24 mouse cellular contexts compared by ENCODE assay signal in the genomic region with DNA sequence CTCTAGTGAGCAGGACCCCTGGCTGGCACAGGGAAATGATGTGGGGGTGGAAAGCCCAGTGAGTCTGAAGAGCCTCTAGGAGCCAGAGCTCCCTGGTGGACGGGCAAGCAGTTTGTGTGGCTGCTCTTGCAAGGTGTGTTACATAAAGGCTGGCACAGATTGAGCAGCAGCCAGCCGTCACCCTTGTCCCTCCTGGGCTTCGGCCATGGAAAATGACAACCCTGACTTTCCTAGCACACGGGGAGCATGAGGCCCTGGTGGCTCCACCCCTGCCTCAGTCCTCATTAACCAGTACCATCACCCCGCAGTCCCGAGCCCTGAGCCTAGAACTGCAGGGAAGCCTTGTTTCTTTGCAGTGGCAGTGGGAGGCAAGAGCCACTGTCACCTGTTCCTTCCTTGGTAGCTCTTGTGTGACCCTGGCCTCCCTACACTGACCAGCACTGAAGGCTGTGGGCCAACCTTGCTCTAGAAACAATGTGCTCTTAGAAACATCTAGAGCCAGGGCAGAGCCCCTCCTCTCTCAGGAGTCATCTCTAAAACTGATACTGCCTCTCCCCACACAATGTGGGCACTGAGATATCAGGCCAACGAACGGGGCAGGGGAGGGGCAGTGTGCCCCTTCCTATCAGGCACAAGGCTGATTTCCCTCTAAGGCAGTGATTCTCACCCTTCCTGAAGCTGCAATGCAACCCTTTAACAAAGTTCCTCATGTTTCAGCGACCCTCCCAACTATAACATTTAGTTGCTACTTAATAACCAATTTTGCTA. TPM values are rescaled to one million over a fixed set of nuclear protein-coding genes. Genes with fewer than 3 reads are reported as not detected.
DNase-seq lines count a peak whose midpoint lies in the region; ATAC-seq and TF ChIP-seq lines count a peak whose summit lies in the region.
"Had no signal": no experiment of that assay in that cellular context is flagged by ENCODE, and none has a peak within 500 bp of the region (broad histone marks: within the 10 kb centered on the region; RNA-seq: fewer than 3 reads in every experiment).

No protein-coding gene starts in this region.

- TF ChIP-seq POLR2A in liver, adult 2 months (IDR thresholded peaks at IDR 0.05; ENCODE audit: extremely low read depth, insufficient read depth, low read length), result no peak

- peaks cover 9% of the 10 kb centered on the region for H3K4me1 ChIP-seq in liver, postnatal 0 days (ENCODE audit: insufficient read depth)
- peaks cover 37% of the 10 kb centered on the region for H3K4me1 ChIP-seq in liver, adult 2 months (ENCODE audit: control insufficient read depth, insufficient read depth, low read length)

- no peak overlapping the region for H3K4me2 ChIP-seq in liver, postnatal 0 days (ENCODE audit: low read depth, low read length)

- no peak overlapping the region for H3K4me3 ChIP-seq in liver, postnatal 0 days (ENCODE audit: low read depth, low read length)
- H3K4me3 ChIP-seq in liver, adult 2 months (ENCODE audit: insufficient read depth, low read depth, low read length), result no peak overlapping the region
- H3K4me3 ChIP-seq: left cerebral cortex, adult 2 months had no signal

- peak; percentile 52 for DNase-seq in cerebellum, adult 11-12 months
- DNase-seq in cerebellum, postnatal 14 days, result no peak
- peak; percentile 25 for DNase-seq in liver
- no peak for DNase-seq in liver, postnatal 0 days
- peak; percentile 91 for DNase-seq in liver, adult 2 months (ENCODE audit: extremely low read depth, low read depth, low spot score)
- DNase-seq in testis, postnatal 14 days (ENCODE audit: low spot score), result peak; percentile 76
- DNase-seq in embryo, embryonic 10.5 days (ENCODE audit: low spot score), result no peak
- DNase-seq in layer of hippocampus, postnatal 14 days (ENCODE audit: low spot score in 2 of 2), result no peak
- DNase-seq: cerebellum, postnatal 36 days; gastrocnemius, postnatal 14 days; kidney, postnatal 10 days; lung, postnatal 36 days had no signal

- no peak overlapping the region for H3K27ac ChIP-seq in liver, postnatal 0 days (ENCODE audit: low read depth)
- no peak overlapping the region for H3K27ac ChIP-seq in liver, adult 2 months (replicated peaks; ENCODE audit: insufficient read depth, low read depth, low read length)
- H3K27ac ChIP-seq: embryonic facial prominence, embryonic 13.5 days; hindbrain, embryonic 10.5 days; left cerebral cortex, adult 2 months; limb, embryonic 15.5 days had no signal

- TF ChIP-seq EP300 in liver, postnatal 0 days (IDR thresholded peaks at IDR 0.05; ENCODE audit: low read depth), result no peak

- H3K27me3 ChIP-seq in liver, postnatal 0 days (ENCODE audit: insufficient read depth, low read length), result peaks cover 13% of the 10 kb centered on the region; the same call in 1 of the 2 replicates
- H3K27me3 ChIP-seq in liver, adult 2 months (ENCODE audit: control insufficient read depth, insufficient read depth, low read length), result no peaks in the 10 kb centered on the region

- H3K79me2 ChIP-seq in liver, adult 2 months (ENCODE audit: control insufficient read depth, insufficient read depth, low read length), result no peaks in the 10 kb centered on the region

- no peak for ATAC-seq in liver, postnatal 0 days

- H3K36me3 ChIP-seq in liver, postnatal 0 days (replicated peaks; ENCODE audit: insufficient read depth, low read length), result no peaks in the 10 kb centered on the region
- no peaks in the 10 kb centered on the region for H3K36me3 ChIP-seq in liver, adult 2 months (ENCODE audit: control insufficient read depth, insufficient read depth, low read length)
- H3K36me3 ChIP-seq: embryonic facial prominence, embryonic 13.5 days; heart, embryonic 12.5 days; hindbrain, embryonic 10.5 days; limb, embryonic 15.5 days had no signal

- no peak for TF ChIP-seq CTCF in liver, postnatal 0 days (IDR thresholded peaks at IDR 0.05; ENCODE audit: low read depth)
- TF ChIP-seq CTCF in liver, adult 2 months (IDR thresholded peaks at IDR 0.05; ENCODE audit: low read depth, low read length), result 0 out of 2 replicates have a peak, but pooled peaks have one; percentile 8

- H3K9me3 ChIP-seq in liver, postnatal 0 days (ENCODE audit: low read length), result no peaks in the 10 kb centered on the region
- H3K9me3 ChIP-seq: embryonic facial prominence, embryonic 13.5 days; heart, embryonic 12.5 days; hindbrain, embryonic 10.5 days; limb, embryonic 15.5 days had no signal

- WGBS in liver, postnatal 0 days (ENCODE audit: insufficient replicate concordance), result 54% methylated on average over 9 of the region's 9 CpGs
- WGBS in liver, adult 2 months, result 46% methylated on average over 9 of the region's 9 CpGs

- H3K9ac ChIP-seq in liver, postnatal 0 days (replicated peaks), result no peak overlapping the region
- H3K9ac ChIP-seq in liver, adult 2 months (ENCODE audit: low read depth, low read length), result no peak overlapping the region
- H3K9ac ChIP-seq: limb, embryonic 15.5 days had no signal

RNA-seq across cellular contexts. Expression of a gene that starts 1.2 kb away (rescaled TPM):
- polyA plus RNA-seq in liver, postnatal 0 days (2015; fragmentation: Nextera tagmentation; extraction: Ambion mirVana), result 1.4 and 1.6 TPM in 2 replicates
- total RNA-seq in liver, adult 2 months (2014; rRNA removed), result 2.7 and 2.8 TPM in 2 replicates
- 3.0 and 3.8 TPM in 2 replicates for polyA plus RNA-seq in liver, adult 2 months (2012; rRNA removed)
- total RNA-seq in layer of hippocampus, postnatal 14 days (2021), result 10 to 100 TPM; 36.3 to 40.9 TPM

RNA-seq across cellular contexts. Expression of a gene that starts 11.3 kb away (rescaled TPM):
- polyA plus RNA-seq in liver, postnatal 0 days (2015; fragmentation: Nextera tagmentation; extraction: Ambion mirVana), result not detected in 2 replicates
- total RNA-seq in liver, adult 2 months (2014; rRNA removed), result not detected in 2 replicates
- 0.05 TPM in 1 of 2 replicates, not detected in the other for polyA plus RNA-seq in liver, adult 2 months (2012; rRNA removed)
- not detected for total RNA-seq in layer of hippocampus, postnatal 14 days (2021)
- total RNA-seq: ES-E14; gastrocnemius, postnatal 14 days; left cerebral cortex, adult 2 months had no signal
- polyA plus RNA-seq: C2C12; embryonic facial prominence, embryonic 13.5 days; forebrain, embryonic 14.5 days; heart, embryonic 12.5 days; hindbrain, embryonic 10.5 days; intestine, embryonic 14.5 days; limb, embryonic 15.5 days; midbrain, embryonic 16.5 days; neural tube, embryonic 14.5 days; stomach, embryonic 16.5 days had no signal

RNA-seq across cellular contexts. Expression of a gene that starts 28.8 kb away (rescaled TPM):
- polyA plus RNA-seq in liver, postnatal 0 days (2015; fragmentation: Nextera tagmentation; extraction: Ambion mirVana), result 0.08 and 0.15 TPM in 2 replicates
- total RNA-seq in liver, adult 2 months (2014; rRNA removed), result 0.09 and 0.54 TPM in 2 replicates
- polyA plus RNA-seq in liver, adult 2 months (2012; rRNA removed), result 0.52 and 0.78 TPM in 2 replicates
- total RNA-seq in layer of hippocampus, postnatal 14 days (2021), result 1 to 10 TPM; 5.5 to 6.1 TPM

Comparison
In these comparisons a context has a peak if more than half of its experiments do, and no peak if none do; other contexts are left out.
1. DNase-seq: peak in cerebellum, adult 11-12 months (single experiment), liver (single experiment), liver, adult 2 months (single experiment) and testis, postnatal 14 days (single experiment); none in cerebellum, postnatal 14 days (0 of 2), liver, postnatal 0 days (single experiment), embryo, embryonic 10.5 days (single experiment) and layer of hippocampus, postnatal 14 days (0 of 2).